Mouse (Mus musculus) E14TG2a.4 (cell line): ENCODE results near the gene Ryr2.
A peak's percentile ranks its signal among the peaks of the same experiment; 100 is the strongest.

Source experiments
- H3K27me3 ChIP-seq: 2 replicates; pipeline ENCODE4 v1.6.1; 2014; ENCODE audit warnings: low read length, control low read depth; ENCODE audit not compliant: insufficient read depth
- H3K36me3 ChIP-seq: 2 replicates; pipeline ENCODE4 v1.6.1; 2014; ENCODE audit warnings: low read length, control low read depth; ENCODE audit not compliant: insufficient read depth
- H3K4me1 ChIP-seq: replicated peaks from 2 replicates; pipeline ENCODE4 v1.6.1; 2014; ENCODE audit warnings: low read depth, low read length, control low read depth
- H3K4me3 ChIP-seq: replicated peaks from 2 replicates; pipeline ENCODE4 v1.5.1; 2014; ENCODE audit warnings: mild to moderate bottlenecking, low read length
- H3K9me3 ChIP-seq: 2 replicates; pipeline ENCODE4 v1.6.1; 2014; ENCODE audit warnings: low read length, control low read depth
- CTCF ChIP-seq: conservative IDR thresholded peaks from 2 replicates; pipeline ENCODE4 v1.5.1; 2014; ENCODE audit warnings: low read length
- NANOG ChIP-seq: IDR thresholded peaks from 2 replicates; pipeline ENCODE4 v1.6.1; 2014; ENCODE audit warnings: borderline replicate concordance, low read length, mixed read lengths
- POU5F1 ChIP-seq: IDR thresholded peaks from 2 replicates; pipeline ENCODE4 v1.6.1; 2014; ENCODE audit warnings: low read length, borderline replicate concordance

The Ryr2 gene

GRCm38 (mm10) chr13:12080590-12080989 lies 26.2 kb downstream of the Ryr2 start:
- no peaks in the 10 kb centered on the region for H3K4me1 ChIP-seq
- H3K27me3 ChIP-seq: no peaks in the 10 kb centered on the region
- no peak for TF ChIP-seq POU5F1
- no peak for TF ChIP-seq NANOG
- no peak for TF ChIP-seq CTCF
- no peaks in the 10 kb centered on the region for H3K36me3 ChIP-seq
- no peak overlapping the region for H3K4me3 ChIP-seq
- H3K9me3 ChIP-seq: no peaks in the 10 kb centered on the region

GRCm38 (mm10) chr13:12079536-12079935 lies 27.2 kb downstream of the Ryr2 start:
- TF ChIP-seq NANOG (no peak), POU5F1 (no peak), CTCF (no peak)

DNA sequence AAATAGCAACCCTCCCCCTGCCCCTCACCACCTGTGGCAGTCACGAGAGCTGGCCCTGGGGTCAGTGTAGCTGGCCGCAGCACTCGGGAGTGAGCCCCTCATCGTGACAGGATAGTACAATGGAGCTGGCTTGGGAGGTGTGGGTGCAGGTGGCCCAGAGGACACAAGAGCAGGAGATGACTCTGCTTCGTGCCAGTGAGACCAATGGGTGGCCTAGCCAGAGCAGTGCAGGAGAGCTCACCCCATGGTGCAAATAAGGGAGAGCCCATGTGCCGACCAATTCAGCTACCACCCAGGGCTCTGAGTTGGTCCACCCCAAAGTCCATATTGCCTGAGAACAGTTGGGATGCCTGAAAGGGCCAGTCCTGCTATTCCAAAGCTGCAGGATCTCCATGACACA lies 31.8 kb downstream of the Ryr2 start:
- Histone ChIP-seq H3K9me3 (no peaks in the 10 kb centered on the region), H3K36me3 (no peaks in the 10 kb centered on the region), H3K27me3 (no peaks in the 10 kb centered on the region), H3K4me1 (peaks cover 39% of the 10 kb centered on the region), H3K4me3 (no peak overlapping the region)
- TF ChIP-seq NANOG (no peak), CTCF (no peak), POU5F1 (no peak)

More at GRCm38 (mm10) chr13:12079536-12079935, 27.2 kb downstream of the Ryr2 start:
- H3K27me3 ChIP-seq: no peaks in the 10 kb centered on the region
- no peaks in the 10 kb centered on the region for H3K9me3 ChIP-seq
- no peaks in the 10 kb centered on the region for H3K36me3 ChIP-seq
- H3K4me1 ChIP-seq: no peaks in the 10 kb centered on the region
- H3K4me3 ChIP-seq: no peak overlapping the region

GRCm38 (mm10) chr13:12072571-12072970 lies 34.2 kb downstream of the Ryr2 start:
- TF ChIP-seq NANOG (peak; percentile 26; the same call in 1 of the 2 replicates), POU5F1 (no peak)
- Histone ChIP-seq H3K4me1 (peaks cover 42% of the 10 kb centered on the region), H3K4me3 (no peak overlapping the region), H3K36me3 (no peaks in the 10 kb centered on the region), H3K27me3 (no peaks in the 10 kb centered on the region), H3K9me3 (no peaks in the 10 kb centered on the region)

GRCm38 (mm10) chr13:12072112-12072511 lies 34.6 kb downstream of the Ryr2 start:
- no peaks in the 10 kb centered on the region for H3K36me3 ChIP-seq
- no peaks in the 10 kb centered on the region for H3K27me3 ChIP-seq
- H3K4me1 ChIP-seq: peaks cover 42% of the 10 kb centered on the region
- no peak for TF ChIP-seq NANOG
- TF ChIP-seq CTCF: no peak
- TF ChIP-seq POU5F1: no peak
- H3K9me3 ChIP-seq: no peaks in the 10 kb centered on the region
- no peak overlapping the region for H3K4me3 ChIP-seq

DNA sequence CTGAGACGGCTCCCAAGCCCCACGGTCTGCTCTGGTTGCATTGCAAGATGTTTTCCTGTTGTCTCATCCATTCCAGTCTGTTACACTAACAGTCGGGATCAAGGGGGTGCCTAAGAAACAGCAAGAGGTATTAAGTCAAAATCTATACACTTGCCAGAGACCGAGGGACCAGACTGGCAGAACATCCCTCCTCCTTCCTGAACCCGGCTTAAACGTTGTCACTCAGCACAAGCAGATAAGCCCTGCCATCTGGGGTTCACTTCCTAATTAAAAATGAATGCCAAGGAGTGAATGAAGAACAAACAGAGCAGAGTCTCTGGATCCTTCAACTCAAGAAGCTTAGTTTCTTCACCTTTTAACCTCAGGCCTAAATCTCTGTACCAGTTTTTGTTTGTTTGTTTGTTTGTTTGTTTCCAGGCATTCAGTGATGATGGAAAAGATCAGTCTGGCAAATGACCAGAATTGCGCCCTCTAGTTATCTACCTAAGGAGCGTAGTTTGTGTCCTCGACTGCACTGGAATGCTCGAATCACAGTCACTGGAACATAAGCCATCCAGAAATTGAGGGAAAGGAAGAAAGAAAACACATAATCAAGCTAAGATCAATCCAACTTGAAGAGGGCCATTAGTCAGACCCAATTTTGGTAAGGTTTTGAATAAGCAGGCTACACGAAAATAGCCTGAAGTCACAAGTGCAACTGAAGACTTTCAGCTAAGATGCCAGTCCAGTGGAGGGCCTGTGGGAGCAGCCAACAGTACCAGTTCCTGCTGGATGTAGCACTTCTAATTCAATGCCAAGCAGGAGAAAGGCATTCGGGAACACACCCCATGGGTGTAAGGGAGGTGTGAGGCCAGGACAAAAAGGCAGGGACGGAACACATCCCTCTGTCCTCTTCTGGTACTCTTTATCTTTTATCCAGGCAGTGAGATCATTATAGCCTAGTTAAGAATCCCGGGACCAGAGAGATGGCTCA lies 36.3 kb downstream of the Ryr2 start:
- no peak for TF ChIP-seq POU5F1
- TF ChIP-seq NANOG: no peak
- no peak; the same call in 1 of the 2 replicates for TF ChIP-seq CTCF
- peaks cover 42% of the 10 kb centered on the region for H3K4me1 ChIP-seq
- no peak overlapping the region for H3K4me3 ChIP-seq

DNA sequence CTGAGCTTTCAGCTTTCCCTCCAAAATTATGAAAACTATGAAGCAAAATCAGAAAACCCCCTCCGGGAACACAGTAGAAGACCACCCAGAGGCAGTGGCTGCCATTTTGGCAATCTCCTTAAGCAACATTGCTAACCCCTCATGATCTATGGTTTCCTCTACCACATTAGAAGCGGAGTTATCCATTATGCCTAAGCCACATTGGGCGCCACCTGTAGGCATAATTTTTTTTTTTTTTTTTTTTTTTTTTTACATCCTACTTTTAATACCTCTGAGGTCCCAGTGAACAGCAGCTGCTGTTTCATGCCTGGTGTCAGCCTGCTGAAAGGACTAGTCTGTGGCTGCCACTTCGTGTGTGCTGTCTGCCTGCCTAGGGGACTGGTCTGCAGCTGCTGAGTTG lies 42.2 kb downstream of the Ryr2 start:
- TF ChIP-seq NANOG (no peak), CTCF (no peak), POU5F1 (no peak)

More for the DNA sequence above, 36.3 kb downstream of the Ryr2 start:
- H3K27me3 ChIP-seq: no peaks in the 10 kb centered on the region
- H3K36me3 ChIP-seq: no peaks in the 10 kb centered on the region
- no peaks in the 10 kb centered on the region for H3K9me3 ChIP-seq

GRCm38 (mm10) chr13:12063561-12063960 lies 43.2 kb downstream of the Ryr2 start:
- H3K4me1 ChIP-seq: peaks cover 31% of the 10 kb centered on the region
- TF ChIP-seq NANOG: no peak
- TF ChIP-seq POU5F1: no peak
- no peaks in the 10 kb centered on the region for H3K27me3 ChIP-seq
- peaks cover 1% of the 10 kb centered on the region for H3K9me3 ChIP-seq
- no peaks in the 10 kb centered on the region for H3K36me3 ChIP-seq
- H3K4me3 ChIP-seq: no peak overlapping the region

More for the DNA sequence above, 42.2 kb downstream of the Ryr2 start:
- H3K36me3 ChIP-seq: no peaks in the 10 kb centered on the region
- H3K4me1 ChIP-seq: peaks cover 31% of the 10 kb centered on the region
- peak overlapping the region; percentile 32; the same call in 1 of the 2 replicates for H3K4me3 ChIP-seq
- no peaks in the 10 kb centered on the region for H3K9me3 ChIP-seq
- no peaks in the 10 kb centered on the region for H3K27me3 ChIP-seq
